In genomic region chr19:7106566-7106965, GRCm38 (mm10) we compare ENCODE assay signal across 25 mouse cellular contexts. TPM values are rescaled to one million over a fixed set of nuclear protein-coding genes. Genes with fewer than 3 reads are reported as not detected.
"Had no signal": no experiment of that assay in that cellular context is flagged by ENCODE, and none has a peak within 500 bp of the region (broad histone marks: within the 10 kb centered on the region; RNA-seq: fewer than 3 reads in every experiment).

No protein-coding gene starts in this region.

- H3K4me2 ChIP-seq: embryonic facial prominence, embryonic 12.5 days; embryonic facial prominence, embryonic 13.5 days; embryonic facial prominence, embryonic 15.5 days; forebrain, embryonic 12.5 days; forebrain, embryonic 15.5 days; heart, embryonic 11.5 days had no signal

- DNase-seq: cerebellum, adult 8-10 months; cerebellum, adult 9-10 months; cerebellum, adult 9-11 months; cerebellum, postnatal 10 days; cerebellum, postnatal 14 days; embryo, embryonic 11 days; forebrain, postnatal 0 days; gastrocnemius, postnatal 25 days; gastrocnemius, postnatal 36 days; heart, adult 11 months; heart, adult 18-20 months; heart, adult 2 months had no signal

- H3K9ac ChIP-seq: embryonic facial prominence, embryonic 12.5 days; embryonic facial prominence, embryonic 13.5 days; embryonic facial prominence, embryonic 15.5 days; forebrain, embryonic 12.5 days; forebrain, embryonic 15.5 days; forebrain, postnatal 0 days had no signal

- H3K36me3 ChIP-seq: embryonic facial prominence, embryonic 10.5 days; embryonic facial prominence, embryonic 12.5 days; embryonic facial prominence, embryonic 13.5 days; embryonic facial prominence, embryonic 15.5 days; forebrain, embryonic 12.5 days; forebrain, embryonic 15.5 days; heart, embryonic 10.5 days had no signal

- ATAC-seq: forebrain, embryonic 14.5 days; forebrain, embryonic 15.5 days; forebrain, embryonic 16.5 days; forebrain, postnatal 0 days had no signal

- H3K4me3 ChIP-seq: embryonic facial prominence, embryonic 10.5 days; embryonic facial prominence, embryonic 12.5 days; embryonic facial prominence, embryonic 13.5 days; embryonic facial prominence, embryonic 15.5 days; erythroblast, embryonic 14.5 days; forebrain, embryonic 12.5 days; forebrain, embryonic 15.5 days; heart, adult 2 months; heart, embryonic 10.5 days had no signal

- H3K9me3 ChIP-seq: embryonic facial prominence, embryonic 10.5 days; embryonic facial prominence, embryonic 12.5 days; embryonic facial prominence, embryonic 13.5 days; embryonic facial prominence, embryonic 15.5 days; forebrain, embryonic 12.5 days; forebrain, embryonic 15.5 days; heart, embryonic 10.5 days had no signal

- H3K27me3 ChIP-seq: embryonic facial prominence, embryonic 15.5 days; forebrain, embryonic 15.5 days had no signal

- H3K27ac ChIP-seq: embryonic facial prominence, embryonic 10.5 days; embryonic facial prominence, embryonic 12.5 days; embryonic facial prominence, embryonic 13.5 days; embryonic facial prominence, embryonic 15.5 days; forebrain, embryonic 15.5 days; heart, adult 2 months had no signal

RNA-seq across cellular contexts. Expression of gene Flrt1, which starts 1.0 kb away (rescaled TPM):
- total RNA-seq: common myeloid progenitor, adult 5-6 weeks; granulocyte monocyte progenitor cell, adult 5-6 weeks had no signal
- polyA plus RNA-seq: erythroblast, embryonic 14.5 days had no signal
